Mouse (Mus musculus) retina, adult 2 months (tissue): ENCODE measurements at regions not wholly inside any gene's neighbourhood (a gene's known extent, or its start where the extent isn't known, plus 50 kb on each side); places are given as distances from the start of the nearest gene placed in this dataset.

Source experiments
- DNase-seq: peaks from one replicate; pipeline ENCODE4 v3.0.0-alpha.2; 2012; ENCODE audit warnings: low read depth, low spot score

- no peak for DNase-seq
Measured at GRCm38 (mm10) chr2:61922496-61922895, 119.8 kb downstream of the Tbr1 start.

DNA sequence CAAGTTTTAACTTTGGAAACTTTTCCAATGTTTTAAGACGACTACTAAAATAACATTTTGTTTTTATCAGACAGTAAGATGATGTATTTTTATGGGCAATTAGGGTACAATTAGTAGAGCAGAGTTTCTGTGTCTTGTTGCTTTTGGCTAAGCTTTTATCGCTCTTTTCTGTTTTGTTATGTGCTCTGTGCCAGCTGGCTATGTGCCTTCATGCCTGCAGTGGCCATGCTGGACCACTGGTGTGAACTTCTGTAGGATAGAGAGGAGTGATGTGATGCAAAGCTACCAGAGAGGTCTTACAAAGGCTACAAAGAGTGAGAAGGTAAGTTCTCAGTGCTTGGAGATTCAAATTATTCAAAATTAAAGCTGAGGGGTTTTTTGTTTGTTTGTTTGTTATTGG, 108.0 kb upstream of the Slc4a10 start:
- no peak for DNase-seq

DNA sequence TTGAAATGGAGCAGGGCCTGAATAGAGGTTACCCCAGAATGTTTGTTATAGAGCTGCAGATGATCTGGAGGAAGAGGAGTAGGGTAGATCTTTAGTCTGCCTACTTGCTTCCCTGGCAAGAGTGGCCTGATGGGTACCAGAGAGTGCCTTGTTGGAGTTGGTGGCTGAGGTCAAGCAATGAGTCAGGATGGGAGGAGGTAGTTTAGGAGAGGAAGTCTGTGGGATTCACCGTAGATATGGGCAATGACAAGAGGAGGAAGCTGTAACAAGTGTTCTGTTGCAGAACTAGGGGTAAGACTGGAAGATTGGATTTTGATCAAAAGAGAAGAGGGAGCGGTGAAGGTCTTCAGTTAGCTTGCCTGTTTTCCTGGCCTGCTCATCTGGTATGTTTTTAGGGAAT, 80.3 kb upstream of the Slc4a10 start:
- DNase-seq: no peak

DNA sequence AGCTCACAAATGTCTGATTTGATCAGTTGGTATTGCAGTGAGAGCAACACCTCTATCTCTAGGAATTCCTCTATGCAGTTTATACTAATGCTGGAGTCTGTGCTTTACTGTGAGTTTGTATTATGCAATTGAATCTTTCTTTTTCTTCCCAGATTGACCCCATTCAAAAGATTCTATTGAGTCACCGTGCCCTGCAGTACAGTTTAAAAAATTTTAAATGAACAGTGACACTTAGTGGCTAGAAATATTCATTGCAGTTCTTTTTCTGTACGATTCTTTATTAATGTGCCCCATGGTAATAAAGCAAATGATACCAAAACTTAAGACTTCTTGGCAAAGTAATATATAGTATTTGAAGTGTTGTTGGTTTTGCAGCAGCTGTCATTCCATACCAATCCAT, 78.5 kb upstream of the Slc4a10 start:
- peak; percentile 3 for DNase-seq

GRCm38 (mm10) chr2:61970029-61970428, 76.2 kb upstream of the Slc4a10 start:
- no peak for DNase-seq

- DNase-seq: no peak
Measured at GRCm38 (mm10) chr2:61984771-61985170, 61.5 kb upstream of the Slc4a10 start.

DNA sequence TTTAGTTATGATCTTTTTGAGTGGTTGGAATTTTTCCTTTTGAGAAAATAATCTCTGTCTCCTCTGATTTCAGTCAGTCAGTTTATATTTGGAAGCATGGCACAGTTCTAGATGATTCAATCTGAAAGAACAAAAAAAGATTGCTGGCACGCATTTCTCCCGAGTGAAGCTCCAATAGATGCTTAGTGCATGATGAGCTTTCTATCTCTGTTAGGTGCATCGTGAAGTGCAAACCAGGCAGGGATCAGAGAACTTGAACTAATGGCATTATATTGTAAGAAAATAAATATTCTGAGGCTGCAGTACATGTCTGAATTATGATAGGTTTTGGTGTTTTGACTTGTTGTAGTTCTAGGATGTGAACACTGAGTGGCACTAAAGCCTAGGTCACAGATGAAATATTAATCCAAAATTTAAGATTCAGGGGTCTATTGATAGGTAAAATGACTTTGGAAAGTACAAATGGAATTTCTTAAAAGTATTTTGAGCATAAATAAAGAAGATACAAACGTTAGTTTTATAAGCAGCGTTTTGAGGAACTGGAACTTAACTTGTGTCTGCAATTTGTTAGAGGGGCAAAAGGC, 59.2 kb upstream of the Slc4a10 start:
- DNase-seq: no peak
